Mouse (Mus musculus): Measurements from ENCODE around the gene 4930579F01Rik.

Gene 4930579F01Rik

GRCm38 (mm10) chr3:138216091-138216490, 22.5 kb upstream of the 4930579F01Rik start:
- no peak for DNase-seq (ENCODE audit: low read depth, low spot score)

GRCm38 (mm10) chr3:138215395-138215989, 21.9 kb upstream of the 4930579F01Rik start:
- no peak for DNase-seq (ENCODE audit: low read depth, low spot score)

- DNase-seq (ENCODE audit: low read depth, low spot score): no peak
These were observed 18.9 kb upstream of the 4930579F01Rik start for GRCm38 (mm10) chr3:138212431-138212951.

- DNase-seq (ENCODE audit: low read depth, low spot score): no peak
These were observed 16.9 kb upstream of the 4930579F01Rik start for GRCm38 (mm10) chr3:138210432-138211075.

- no peak for DNase-seq (ENCODE audit: low read depth, low spot score)
These were observed 15.2 kb upstream of the 4930579F01Rik start for GRCm38 (mm10) chr3:138208821-138209220.

GRCm38 (mm10) chr3:138198722-138199068, 5.1 kb upstream of the 4930579F01Rik start:
- DNase-seq (ENCODE audit: low read depth, low spot score): no peak

- DNase-seq (ENCODE audit: low read depth, low spot score): peak; percentile 73
These were observed 4.5 kb upstream of the 4930579F01Rik start for GRCm38 (mm10) chr3:138197973-138198721.

- DNase-seq (ENCODE audit: low read depth, low spot score): no peak
These were observed 3.9 kb upstream of the 4930579F01Rik start for GRCm38 (mm10) chr3:138197556-138197955.

- DNase-seq (ENCODE audit: low read depth, low spot score): no peak
These were observed 3.5 kb upstream of the 4930579F01Rik start for GRCm38 (mm10) chr3:138197093-138197492.

GRCm38 (mm10) chr3:138192260-138192659, 1.4 kb downstream of the 4930579F01Rik start:
- DNase-seq (ENCODE audit: low read depth, low spot score): no peak

GRCm38 (mm10) chr3:138185995-138186930, 7.4 kb downstream of the 4930579F01Rik start:
- no peak for DNase-seq (ENCODE audit: low read depth, low spot score)

- DNase-seq (ENCODE audit: low read depth, low spot score): no peak
These were observed 8.3 kb downstream of the 4930579F01Rik start for GRCm38 (mm10) chr3:138185290-138185689.

GRCm38 (mm10) chr3:138183371-138183770, 10.3 kb downstream of the 4930579F01Rik start:
- DNase-seq (ENCODE audit: low read depth, low spot score): no peak

- no peak for DNase-seq (ENCODE audit: low read depth, low spot score)
These were observed 11.6 kb downstream of the 4930579F01Rik start for GRCm38 (mm10) chr3:138182019-138182418.

GRCm38 (mm10) chr3:138175551-138175950, 18.1 kb downstream of the 4930579F01Rik start:
- DNase-seq (ENCODE audit: low read depth, low spot score): no peak

- DNase-seq (ENCODE audit: low read depth, low spot score): no peak
These were observed 20.3 kb downstream of the 4930579F01Rik start for GRCm38 (mm10) chr3:138173291-138173690.

- no peak for DNase-seq (ENCODE audit: low read depth, low spot score)
These were observed 31.0 kb downstream of the 4930579F01Rik start for GRCm38 (mm10) chr3:138162553-138163183.

- no peak for DNase-seq (ENCODE audit: low read depth, low spot score)
These were observed 32.0 kb downstream of the 4930579F01Rik start for GRCm38 (mm10) chr3:138161623-138162022.

GRCm38 (mm10) chr3:138156651-138157050, 37.0 kb downstream of the 4930579F01Rik start:
- DNase-seq (ENCODE audit: low read depth, low spot score): no peak

- DNase-seq (ENCODE audit: low read depth, low spot score): no peak
These were observed 38.6 kb downstream of the 4930579F01Rik start for GRCm38 (mm10) chr3:138155062-138155461.

- no peak for DNase-seq (ENCODE audit: low read depth, low spot score)
These were observed 44.8 kb downstream of the 4930579F01Rik start for GRCm38 (mm10) chr3:138148811-138149210.
